Mouse (Mus musculus) retina, embryonic 14.5 days (tissue): ENCODE data around the gene Copb2.

Experiments used
- DNase-seq: peaks from one replicate; pipeline ENCODE4 v3.0.0-alpha.2; 2015; ENCODE audit warnings: low spot score

The Copb2 gene

DNA sequence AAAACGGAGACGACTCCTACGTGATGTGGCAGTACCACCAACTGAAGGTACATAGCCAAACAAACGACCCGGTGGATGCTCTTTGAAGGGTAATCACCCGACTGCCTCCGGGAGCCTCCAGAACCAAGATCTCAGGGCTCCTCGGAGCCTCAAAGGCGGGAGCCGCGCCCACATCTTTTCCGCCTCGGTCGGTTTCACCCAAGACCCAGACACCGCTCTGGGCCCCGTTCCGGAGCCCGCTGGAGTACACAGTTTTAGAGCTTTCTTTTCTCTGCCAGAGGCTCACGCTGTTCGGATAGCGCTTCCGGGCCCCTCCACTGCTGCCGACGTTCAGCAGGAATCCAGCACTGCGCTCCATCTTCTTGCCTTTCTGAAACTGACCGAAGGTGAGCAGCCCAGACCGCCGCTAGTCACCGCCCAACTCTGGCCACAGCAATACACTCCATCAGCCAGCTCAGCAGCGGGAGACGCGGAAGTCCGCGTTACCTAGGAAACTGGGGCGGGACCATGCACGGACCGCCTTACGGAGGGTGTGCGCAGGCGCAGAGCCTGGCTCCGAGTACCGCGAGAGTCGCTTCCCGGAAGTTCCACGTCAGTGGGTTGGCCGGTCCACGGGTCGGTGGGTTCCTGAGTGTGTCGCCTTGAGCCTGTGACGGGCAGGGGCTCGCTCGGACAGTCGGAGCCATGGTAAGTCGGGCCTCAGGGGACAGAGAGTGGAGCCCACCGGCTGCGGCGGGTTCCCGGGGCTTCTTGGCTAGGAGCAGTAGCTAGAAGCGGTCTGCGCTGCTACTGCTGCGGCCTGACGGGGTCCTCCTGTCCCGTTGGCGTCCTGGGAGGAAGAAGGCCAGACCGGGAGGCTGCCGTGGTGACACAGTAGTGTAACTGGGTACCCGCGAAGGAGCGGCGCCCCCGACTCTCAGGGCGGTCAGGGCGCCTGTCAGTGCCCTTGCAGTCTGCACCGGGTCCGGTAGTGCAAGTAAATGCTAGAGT, at the start of gene Copb2:
Copb2 (plus strand) TSS at position 585 of the 990 bp plus-strand sequence.
- DNase-seq = peak; percentile 99

DNA sequence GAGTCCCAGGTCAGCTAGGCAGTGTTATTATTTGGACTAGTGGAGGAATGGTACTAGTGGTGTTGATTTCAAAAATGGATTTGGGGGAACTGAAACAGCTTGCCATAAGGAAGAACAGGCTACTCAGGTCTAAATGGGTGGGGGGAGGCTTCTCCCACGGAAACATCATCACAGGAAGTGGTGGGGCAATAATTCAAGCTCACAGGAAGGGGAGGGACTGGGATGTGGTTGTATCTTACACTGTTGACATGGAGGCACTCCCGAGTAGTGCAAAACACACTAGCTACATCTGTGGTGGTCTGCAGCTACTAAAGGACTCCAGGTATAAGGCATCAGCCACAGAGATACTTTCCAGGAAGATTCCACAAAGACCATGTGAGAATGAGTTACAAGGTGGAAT, 39.6 kb upstream of the Copb2 start:
- no peak for DNase-seq

DNA sequence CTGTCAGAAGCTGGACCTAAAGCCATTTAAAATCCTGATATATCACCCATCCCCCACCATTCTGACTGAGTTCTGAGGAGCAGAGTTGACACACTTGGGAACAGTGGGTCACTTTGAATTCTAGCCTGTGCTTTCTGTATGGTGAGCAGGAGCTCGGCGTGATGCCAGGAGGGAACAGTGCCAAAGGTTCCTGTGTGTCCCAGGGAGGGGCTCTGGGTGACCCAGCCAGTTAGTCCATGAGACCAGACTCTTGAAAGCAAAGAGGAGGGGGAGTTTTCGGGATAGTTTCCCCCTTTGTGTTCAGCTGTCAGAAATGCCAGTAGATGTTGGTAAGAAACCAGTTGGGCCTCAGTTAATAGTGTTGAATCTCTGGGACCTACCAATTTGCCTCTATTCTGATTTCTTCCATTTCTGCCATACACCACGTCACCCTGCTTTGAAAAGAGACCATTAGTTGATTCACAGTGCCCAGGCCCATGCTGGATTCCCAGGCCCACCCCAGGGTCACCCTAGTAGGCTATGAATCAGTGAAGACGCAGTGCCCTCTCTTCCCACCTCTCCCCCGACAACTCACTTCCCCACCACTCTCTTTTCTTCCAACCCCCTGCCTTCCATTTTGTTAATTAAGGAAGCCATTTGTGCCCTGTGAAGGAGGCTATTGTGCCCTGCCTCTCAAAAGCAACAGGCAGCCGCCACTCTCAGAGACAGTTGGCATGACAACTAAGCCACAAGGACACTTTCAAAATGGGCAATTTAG, 38.6 kb upstream of the Copb2 start:
- DNase-seq = peak; percentile 45

DNA sequence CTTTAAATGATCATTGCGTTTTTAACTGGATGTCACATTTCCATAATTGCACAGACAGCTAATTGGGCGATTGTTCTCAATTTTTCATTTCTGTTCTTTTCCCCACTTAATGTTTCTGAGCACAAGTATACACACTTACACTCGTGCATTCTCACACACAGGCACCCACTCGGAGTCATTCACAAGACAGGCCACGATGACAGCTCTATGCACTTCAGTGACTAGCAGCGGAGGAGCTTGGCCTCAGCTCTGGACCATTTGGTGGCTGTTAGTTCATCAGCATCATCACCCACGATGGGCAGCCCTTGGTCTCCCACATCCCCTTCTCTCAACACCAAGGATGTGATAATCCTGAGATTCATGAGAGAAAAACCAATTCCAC, 38.0 kb upstream of the Copb2 start:
- no peak for DNase-seq

DNA sequence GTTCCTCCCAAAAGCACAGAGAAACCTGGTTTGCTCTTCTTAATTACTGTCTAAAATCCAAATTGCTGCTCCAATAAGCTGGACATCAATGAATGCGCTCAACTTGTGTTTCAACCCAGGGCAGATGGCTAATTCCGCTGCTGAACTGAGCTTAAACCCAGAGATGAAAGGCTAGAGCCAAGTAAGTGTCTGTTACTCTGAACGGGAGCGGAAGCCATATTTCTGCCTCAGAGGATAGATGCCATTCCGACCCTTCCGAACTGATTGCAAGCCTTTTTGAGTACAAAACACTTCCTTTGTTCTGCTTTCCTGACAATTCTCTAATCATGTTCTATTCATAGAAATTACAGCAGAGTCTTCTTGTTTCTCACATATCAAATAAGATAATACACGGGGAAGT, 36.3 kb upstream of the Copb2 start:
- DNase-seq = no peak

DNA sequence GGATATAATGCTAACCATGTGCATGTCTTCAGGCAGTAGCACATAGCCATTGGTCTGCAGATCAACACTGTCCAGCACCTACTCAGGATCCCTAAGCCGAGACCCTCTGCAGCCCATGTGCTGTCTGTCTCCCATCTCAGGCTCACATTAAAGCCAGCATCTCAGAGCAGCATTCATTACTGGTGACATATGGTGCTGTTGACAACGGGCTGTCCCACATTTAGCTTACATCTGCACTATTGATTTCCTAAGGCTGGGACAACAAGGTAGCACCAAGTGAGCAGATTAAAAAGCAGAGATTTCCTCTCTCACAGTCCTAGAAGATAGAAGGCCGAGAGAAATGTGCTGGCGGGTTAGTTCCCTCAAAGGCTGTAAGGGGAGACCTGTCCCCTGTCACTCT, 33.7 kb upstream of the Copb2 start:
- DNase-seq = peak; percentile 36

DNA sequence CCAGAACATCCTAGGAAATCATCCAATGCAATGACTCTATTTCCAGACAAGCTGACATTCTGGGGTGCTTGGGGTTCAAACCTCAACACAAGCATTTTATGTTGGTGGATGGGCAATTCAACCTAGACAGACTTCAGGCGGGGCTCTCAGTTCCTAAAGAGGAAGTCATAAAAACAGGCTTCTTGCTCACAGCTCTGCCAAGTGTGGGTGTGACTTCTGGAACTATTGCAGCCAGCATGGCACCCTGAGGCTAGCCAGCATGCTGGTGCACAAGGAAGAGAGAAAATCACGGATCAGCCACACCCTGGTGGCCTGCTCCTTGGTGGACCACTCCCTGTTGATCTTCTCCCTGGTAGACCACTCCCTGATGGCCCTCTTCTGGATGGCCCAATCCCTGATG, 32.5 kb upstream of the Copb2 start:
- DNase-seq = no peak

DNA sequence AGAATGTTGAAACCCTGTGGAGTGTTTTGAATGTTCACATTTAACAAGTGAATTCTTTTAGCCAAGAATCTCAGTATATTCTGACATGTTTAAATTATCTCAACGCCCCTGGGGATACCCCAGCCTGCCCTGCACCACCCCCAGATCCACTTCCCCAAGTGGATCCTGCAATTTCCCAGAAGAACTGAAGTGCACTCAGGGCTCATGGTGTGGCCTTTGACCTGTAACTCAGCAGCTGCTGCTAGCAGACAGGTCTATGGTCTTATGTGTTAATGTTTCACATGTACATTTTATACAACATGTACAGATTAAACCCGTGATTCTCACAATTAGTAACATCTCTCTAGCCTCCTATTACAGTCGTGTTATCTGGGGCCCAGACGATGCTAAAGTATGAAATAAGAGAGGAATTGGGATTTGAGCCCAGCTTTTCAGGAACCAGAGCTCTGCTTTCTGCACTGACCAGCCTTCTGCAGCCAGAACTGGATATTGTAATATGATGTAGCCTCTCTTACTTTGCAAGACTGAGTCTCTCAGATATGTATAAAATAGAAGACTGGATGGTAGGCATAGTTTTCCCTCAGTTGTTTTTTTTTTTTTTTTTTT, 28.7 kb upstream of the Copb2 start:
- DNase-seq = no peak

DNA sequence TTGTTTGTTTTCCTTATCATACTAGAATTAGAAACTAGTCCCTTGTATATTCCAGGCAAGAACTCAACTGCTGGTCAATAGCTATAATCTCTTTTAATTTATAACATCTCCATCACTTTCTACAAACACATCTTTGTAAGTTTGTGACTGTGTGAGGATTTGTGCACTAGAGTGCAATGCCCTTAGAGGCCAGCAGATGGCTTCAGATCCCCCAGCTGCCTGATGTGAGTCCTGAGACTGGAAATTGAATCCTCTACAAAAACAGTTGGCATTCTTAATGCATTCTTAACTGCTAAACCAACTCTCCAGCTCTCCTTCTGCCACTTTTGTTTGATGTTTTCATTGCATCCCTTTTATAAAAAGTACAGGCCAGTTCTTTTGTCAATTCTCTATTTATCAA, 27.8 kb upstream of the Copb2 start:
- DNase-seq = peak; percentile 32

DNA sequence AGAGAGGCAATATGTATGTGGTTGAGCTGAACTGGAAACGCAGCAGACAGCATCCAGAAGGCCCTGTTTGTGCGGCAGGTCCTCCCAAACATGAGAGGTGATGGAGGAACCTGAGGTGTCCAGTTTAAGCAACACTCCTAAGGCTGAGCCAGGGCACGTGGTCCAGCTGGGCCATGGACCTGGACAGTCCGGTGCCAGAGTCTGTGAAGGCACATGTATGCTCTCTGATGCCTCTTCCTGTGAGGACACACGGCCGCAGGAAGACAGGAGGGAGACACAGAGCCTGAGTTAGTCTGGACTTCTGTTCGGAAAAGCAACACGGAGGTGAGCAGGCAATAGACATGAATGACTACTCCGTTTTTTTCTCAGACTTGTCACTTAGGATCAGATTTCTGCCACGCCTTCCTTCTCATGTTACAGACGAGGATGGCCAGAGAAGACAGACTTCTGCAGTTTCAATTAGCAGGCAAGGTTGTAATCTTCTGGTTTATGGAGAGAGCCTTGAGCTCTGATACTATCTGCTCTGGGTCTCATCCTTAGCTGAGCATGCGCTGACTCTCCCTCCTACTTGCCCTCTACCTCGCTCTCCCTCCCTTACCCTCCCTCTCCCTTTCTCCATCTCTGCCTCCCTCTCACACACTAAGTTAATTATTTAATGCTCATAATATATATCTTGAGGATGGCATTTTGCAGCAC, 25.4 kb upstream of the Copb2 start:
- DNase-seq = peak; percentile 25

DNA sequence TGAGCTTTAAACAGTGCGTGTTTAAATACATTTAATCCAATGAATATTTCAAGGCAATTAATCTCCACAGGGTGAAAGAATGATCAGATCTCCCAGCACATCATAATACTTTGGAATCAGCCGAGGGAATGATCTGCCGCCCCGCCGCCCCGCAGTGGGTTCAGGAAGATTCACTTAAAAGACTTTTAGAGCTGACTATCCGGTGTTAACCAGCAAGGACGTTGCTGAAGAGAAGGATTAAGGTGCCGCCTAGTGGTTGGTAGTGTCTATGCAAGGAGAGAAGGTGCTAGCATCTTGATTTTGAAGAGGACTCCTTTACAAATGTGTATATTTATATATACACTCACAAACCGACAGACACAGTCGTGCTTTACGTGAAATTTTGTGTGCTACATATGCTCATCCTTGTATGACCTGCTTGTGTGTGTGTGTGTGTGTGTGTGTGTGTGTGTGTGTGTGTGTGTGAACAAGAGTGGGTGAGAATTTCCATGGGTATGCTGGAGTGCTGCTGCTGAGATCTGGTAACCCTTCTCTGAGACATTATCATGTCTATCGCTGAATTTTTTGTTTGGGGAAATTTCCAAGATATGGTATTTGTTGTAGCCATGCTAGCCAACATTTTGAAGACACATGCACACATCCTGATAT, 24.7 kb upstream of the Copb2 start:
- DNase-seq = peak; percentile 90

DNA sequence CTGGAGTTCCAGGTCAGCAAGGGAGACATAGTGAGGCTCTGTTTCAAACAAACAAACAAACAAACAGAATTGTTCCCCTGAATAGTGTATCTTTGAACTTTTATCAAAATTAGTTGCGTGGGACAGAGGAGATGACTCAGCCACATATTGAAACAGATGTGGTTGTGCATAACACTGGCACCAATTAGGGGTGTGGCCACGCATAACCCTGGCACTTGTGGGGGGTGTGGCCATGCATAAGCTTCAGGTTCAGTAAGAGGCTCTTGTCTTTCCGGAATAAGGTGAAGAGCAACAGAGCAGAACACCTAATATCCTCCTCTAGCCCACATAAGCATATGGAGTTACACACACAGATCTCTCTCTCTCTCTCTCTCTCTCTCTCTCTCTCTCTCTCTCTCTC, 19.5 kb upstream of the Copb2 start:
- DNase-seq = no peak

DNA sequence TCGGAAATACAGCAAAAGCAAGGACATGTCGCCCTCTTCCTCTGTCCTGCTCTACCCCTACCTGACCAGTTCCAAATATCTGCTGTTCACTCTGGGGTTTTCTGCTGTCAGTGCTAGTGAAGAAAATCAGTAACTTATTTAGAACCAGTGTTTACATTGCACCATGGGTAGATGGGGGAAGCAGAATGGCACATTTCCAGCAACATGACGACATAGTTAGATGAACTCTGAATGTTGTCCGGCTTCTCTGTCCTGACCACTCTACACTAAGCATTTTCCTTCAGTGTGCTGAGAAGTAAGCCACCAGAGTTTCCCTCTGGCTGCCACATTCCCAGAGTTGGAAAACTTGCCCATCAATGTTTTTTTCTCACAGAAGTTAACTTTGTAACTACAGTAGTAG, 20.3 kb downstream of the Copb2 start:
- no peak for DNase-seq

DNA sequence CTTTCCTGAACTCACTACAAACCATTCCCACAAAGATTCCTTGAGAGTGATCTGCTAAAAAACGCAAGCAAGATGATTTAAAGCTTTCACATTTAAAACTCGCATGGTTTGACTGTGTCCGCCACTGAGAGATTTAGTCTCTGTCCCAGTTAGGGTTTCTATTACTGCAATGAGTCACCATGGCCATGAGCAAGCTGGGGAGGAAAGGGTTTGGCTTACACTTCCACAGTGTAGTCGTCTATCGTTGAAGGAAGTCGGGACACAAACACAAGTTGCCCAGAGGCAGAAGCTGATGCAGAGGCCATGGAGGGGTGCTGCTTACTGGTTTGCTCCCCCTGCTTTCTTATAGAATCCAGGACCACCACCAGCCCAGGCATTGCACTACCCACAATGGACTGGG, 36.6 kb downstream of the Copb2 start:
- no peak for DNase-seq

DNA sequence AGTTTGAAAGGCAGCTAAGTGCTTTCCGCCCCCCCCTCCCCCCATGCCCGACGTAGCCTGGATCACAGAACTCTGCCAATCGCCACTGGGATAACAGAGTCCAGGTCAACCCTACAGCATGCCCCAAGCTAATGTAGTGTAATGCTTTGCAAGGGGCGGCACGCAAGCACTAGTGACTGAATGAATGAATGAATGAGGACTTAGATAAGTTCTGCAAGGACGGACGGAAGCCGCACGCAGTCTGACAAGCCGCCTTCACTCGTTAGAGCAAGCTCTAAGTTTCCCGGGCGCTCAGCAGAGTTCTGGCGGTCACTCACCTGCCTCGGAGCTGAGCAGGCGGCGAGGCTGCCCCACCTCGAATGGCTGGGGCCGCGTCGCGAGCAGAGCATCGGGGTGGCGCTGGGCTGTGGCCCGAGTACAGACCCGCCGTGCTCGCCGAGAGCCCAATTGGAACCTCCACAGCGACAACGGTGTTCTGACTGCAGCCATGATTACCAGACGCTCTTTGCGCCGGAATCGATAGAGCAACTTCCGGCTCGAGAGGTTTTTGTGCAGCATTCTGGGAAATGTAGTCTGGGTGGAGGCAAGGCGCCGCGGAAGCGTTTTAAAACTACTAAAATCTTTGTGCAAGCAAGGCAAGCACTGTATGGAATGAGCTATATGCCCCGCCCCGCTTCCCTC, 37.8 kb downstream of the Copb2 start, which contains the start of gene Mrps22:
Mrps22 (minus strand) TSS at position 505 of the 681 bp plus-strand sequence.
- DNase-seq = peak; percentile 91

DNA sequence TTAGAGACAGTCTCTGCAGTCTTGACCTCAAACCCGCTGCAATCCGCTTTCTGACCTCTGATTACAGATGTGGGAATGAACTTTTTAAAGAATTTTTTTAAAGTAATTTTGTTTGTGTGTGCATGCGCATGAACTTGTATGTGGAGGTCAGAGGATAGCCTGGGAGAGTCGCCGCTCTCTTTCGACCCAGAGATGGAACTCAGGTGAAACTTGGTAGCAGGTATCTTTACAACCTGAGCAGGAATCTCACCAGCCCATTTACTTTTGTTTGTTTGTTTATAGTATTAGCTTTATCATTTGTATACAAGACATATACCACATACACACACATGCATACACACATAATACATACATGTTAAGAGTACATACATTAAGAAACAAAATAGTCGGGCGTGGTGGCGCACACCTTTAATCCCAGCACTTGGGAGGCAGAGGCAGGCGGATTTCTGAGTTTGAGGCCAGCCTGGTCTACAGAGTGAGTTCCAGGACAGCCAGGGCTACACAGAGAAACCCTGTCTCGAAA, 38.4 kb downstream of the Copb2 start:
- DNase-seq = no peak

DNA sequence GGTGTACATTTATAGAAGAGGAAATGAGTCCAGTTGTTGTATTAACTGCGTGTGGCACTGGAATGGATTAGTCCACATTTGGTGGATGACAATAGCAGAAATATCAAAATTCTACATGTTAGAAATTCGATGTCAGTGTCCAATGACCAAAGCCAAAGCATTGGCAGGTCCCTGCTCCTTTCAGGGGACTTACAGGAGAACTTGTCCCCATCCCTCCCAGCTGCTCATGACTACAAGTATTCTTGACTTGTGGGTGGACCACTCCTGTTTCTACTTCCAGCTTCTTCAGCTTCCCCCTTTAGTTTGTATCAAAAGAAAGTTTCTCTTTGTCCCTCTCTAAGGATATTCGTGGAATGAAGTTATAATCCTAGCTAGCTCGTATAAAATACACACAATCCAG, 41.4 kb downstream of the Copb2 start:
- no peak for DNase-seq

DNA sequence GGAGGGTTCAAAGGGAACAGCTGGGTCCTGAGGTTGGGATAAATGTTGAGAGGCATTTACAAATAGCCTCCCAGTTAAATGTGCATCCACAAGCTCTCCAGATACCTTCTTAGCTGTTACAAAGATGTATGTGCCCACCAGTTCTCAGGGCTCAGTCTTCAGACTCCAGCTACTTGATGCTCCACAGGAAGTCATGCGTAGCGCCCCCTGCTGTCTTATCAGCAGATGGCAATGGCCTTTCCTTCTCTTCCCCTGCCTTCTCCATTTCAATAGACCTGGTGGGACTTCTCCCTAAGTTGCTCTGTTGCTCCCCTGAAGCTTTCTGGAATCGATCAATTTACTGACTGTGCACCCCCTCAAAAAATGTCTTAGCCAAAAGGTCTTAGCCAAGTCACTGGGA, 65.0 kb downstream of the Copb2 start:
- DNase-seq = peak; percentile 49

DNA sequence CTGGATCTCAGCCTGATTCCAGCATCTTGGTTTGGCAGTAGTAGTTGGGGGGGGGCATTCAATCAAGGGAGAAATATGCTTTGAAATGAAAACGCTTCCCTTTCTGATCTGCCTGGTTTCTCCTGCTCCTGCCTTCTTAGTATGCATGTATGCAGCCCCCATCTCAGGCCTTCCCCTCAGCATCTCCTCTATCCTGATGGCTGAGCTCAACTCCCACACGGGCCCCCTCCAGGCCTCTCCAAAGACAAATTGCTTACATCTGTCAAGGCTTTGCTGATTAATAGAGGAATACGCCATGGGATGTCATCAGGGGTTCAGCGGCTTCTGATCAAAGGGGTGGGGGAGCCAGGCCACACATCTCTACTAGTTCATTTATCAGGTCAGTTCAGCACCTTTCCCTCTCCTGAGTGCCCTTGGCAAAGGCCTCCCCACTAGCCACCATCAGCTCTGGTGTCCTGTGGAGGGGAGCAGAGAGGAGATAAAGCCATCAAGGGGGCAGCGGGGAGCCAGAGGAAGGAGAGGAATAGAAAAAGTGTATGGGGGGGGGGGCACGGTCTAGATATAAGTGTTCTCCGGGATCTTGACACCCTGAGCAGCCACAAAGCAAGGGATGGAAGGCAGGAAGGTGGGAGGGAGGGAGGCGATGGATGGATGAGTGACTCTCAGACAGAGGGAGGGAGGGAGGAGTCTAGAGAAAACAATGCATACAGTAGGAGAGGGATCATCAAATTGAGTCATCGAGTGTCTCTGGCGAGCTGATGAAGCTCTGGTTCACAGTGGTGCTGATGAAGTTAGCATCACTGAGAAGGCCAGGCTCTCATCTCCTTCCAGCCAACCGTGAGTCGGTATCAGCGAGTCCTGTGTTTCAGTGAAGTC, 70.0 kb downstream of the Copb2 start:
- DNase-seq = no peak
